Mouse (Mus musculus) liver, embryonic 14.5 days (tissue): ENCODE results near the gene Ttc21a.

Source experiments
- CTCF ChIP-seq: IDR thresholded peaks from 2 replicates; pipeline ENCODE4 v1.5.1; 2016; ENCODE audit warnings: antibody characterized with exemption, low read depth, control low read depth
- EP300 ChIP-seq: IDR thresholded peaks from 2 replicates; pipeline ENCODE4 v1.6.1; 2016; ENCODE audit warnings: antibody characterized with exemption, low read depth

DNA sequence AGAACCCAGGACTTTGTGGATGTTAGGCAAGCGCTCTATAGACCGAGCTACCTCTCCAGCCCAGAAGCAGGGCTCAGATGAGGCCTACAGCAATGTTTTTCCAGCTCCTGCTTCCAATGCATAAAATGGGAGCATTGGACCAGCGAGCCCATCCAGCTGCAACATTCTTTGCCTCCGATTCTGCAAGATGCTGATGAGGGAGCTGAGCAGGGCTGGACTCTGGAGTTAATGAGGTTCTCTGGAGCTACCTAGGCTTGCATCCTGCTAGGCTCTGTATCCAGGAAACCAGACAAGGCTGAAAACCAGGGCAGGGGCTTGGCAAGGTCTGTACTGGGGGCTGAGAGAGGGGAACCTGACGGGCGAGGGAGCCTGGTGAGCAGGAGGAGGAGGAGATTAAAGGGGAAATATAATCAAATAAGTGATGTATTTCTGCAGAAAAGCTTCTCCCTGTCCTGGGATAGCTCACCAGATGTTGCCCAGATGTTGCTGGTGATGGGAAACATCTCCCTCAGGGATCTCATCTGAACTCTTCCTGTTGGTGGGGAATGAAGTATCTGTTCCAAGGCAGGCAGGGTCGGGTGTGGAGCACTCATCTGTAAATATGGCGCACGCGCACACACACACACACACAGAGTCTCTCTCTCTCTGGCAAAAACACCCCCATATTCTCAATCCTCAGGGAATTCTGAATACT lies 48.6 kb downstream of the Ttc21a start:
- no peak for TF ChIP-seq CTCF
- TF ChIP-seq EP300, result no peak
